Mouse (Mus musculus) C2C12 (cell line): ENCODE data around the gene Arhgef16.

Source experiments
- CEBPB ChIP-seq: IDR thresholded peaks from one replicate; pipeline ENCODE4 v1.6.1; 2011; ENCODE audit warnings: low read depth, mild to moderate bottlenecking, control low read depth, moderate library complexity
- CTCF ChIP-seq: IDR thresholded peaks from one replicate; pipeline ENCODE4 v1.5.1; 2011; ENCODE audit not compliant: control insufficient read depth, insufficient read depth, insufficient read length
- USF1 ChIP-seq: IDR thresholded peaks from one replicate; pipeline ENCODE4 v1.6.1; 2011; ENCODE audit warnings: low read depth, mild to moderate bottlenecking, control low read depth, moderate library complexity

DNA sequence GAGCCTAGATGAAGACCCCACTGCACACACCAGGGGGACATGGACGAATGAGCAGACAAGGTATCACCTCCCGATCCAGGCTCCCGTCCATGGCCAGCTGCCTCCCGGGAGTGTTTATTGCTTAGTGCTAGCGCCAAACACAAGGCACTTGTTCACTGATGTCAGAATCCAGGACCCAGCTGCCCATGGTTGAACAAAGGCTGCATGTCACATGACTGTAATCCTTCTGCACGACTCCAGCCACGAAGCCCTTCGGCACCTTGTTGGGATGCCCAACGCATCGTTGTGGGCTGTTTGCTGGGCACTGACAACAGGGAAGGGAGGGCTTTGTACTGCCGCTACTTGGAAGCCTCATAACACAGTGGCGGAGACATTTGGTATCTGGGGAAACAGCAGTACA lies 34.3 kb upstream of the Arhgef16 start, which contains the start of gene B230104I21Rik:
- TF ChIP-seq CTCF: no peak
- no peak for TF ChIP-seq CEBPB
- TF ChIP-seq USF1: no peak
